Mouse (Mus musculus): Measurements from ENCODE around the gene Ube2n. TPM values are rescaled to one million over a fixed set of nuclear protein-coding genes. Genes with fewer than 3 reads are reported as not detected.

The Ube2n gene
- 62.4 and 66.2 TPM in 2 replicates for polyA plus RNA-seq (2012)

- no peak for TF ChIP-seq GATA1 (IDR thresholded peaks at IDR 0.05; ENCODE audit: low read length)
These were observed at the start of gene Ube2n for GRCm38 (mm10) chr10:95514656-95515292. Gene Ube2n (plus strand): TSS chr10:95515145.

GRCm38 (mm10) chr10:95465485-95465896, 49.5 kb upstream of the Ube2n start:
- no peak for TF ChIP-seq GATA1 (IDR thresholded peaks at IDR 0.05; ENCODE audit: low read length)

GRCm38 (mm10) chr10:95468894-95469293, 46.1 kb upstream of the Ube2n start:
- TF ChIP-seq GATA1 (IDR thresholded peaks at IDR 0.05; ENCODE audit: low read length) = no peak

GRCm38 (mm10) chr10:95471186-95471585, 43.8 kb upstream of the Ube2n start:
- no peak for TF ChIP-seq GATA1 (IDR thresholded peaks at IDR 0.05; ENCODE audit: low read length)

- no peak for TF ChIP-seq GATA1 (IDR thresholded peaks at IDR 0.05; ENCODE audit: low read length)
These were observed 42.9 kb upstream of the Ube2n start for GRCm38 (mm10) chr10:95471889-95472547.

- TF ChIP-seq GATA1 (IDR thresholded peaks at IDR 0.05; ENCODE audit: low read length) = no peak
These were observed 39.0 kb upstream of the Ube2n start for GRCm38 (mm10) chr10:95475923-95476322.

- TF ChIP-seq GATA1 (IDR thresholded peaks at IDR 0.05; ENCODE audit: low read length) = no peak
These were observed 37.4 kb upstream of the Ube2n start for GRCm38 (mm10) chr10:95477516-95477915.

GRCm38 (mm10) chr10:95489653-95490052, 25.3 kb upstream of the Ube2n start:
- TF ChIP-seq GATA1 (IDR thresholded peaks at IDR 0.05; ENCODE audit: low read length) = no peak

GRCm38 (mm10) chr10:95494268-95494667, 20.7 kb upstream of the Ube2n start:
- TF ChIP-seq GATA1 (IDR thresholded peaks at IDR 0.05; ENCODE audit: low read length) = no peak

GRCm38 (mm10) chr10:95501033-95501432, 13.9 kb upstream of the Ube2n start:
- no peak for TF ChIP-seq GATA1 (IDR thresholded peaks at IDR 0.05; ENCODE audit: low read length)

- no peak for TF ChIP-seq GATA1 (IDR thresholded peaks at IDR 0.05; ENCODE audit: low read length)
These were observed 13.4 kb upstream of the Ube2n start, which contains the start of gene Mrpl42 for GRCm38 (mm10) chr10:95501463-95502081. Gene Mrpl42 (minus strand): TSS chr10:95501940.

- no peak for TF ChIP-seq GATA1 (IDR thresholded peaks at IDR 0.05; ENCODE audit: low read length)
These were observed 11.3 kb upstream of the Ube2n start for GRCm38 (mm10) chr10:95503443-95504235.

- TF ChIP-seq GATA1 (IDR thresholded peaks at IDR 0.05; ENCODE audit: low read length) = no peak
These were observed 10.6 kb upstream of the Ube2n start for GRCm38 (mm10) chr10:95504341-95504740.

- no peak for TF ChIP-seq GATA1 (IDR thresholded peaks at IDR 0.05; ENCODE audit: low read length)
These were observed 6.8 kb upstream of the Ube2n start for GRCm38 (mm10) chr10:95508126-95508525.

GRCm38 (mm10) chr10:95508793-95509192, 6.2 kb upstream of the Ube2n start:
- no peak for TF ChIP-seq GATA1 (IDR thresholded peaks at IDR 0.05; ENCODE audit: low read length)

- TF ChIP-seq GATA1 (IDR thresholded peaks at IDR 0.05; ENCODE audit: low read length) = no peak
These were observed 5.7 kb upstream of the Ube2n start for GRCm38 (mm10) chr10:95509263-95509662.
